ENCODE assay signal across 23 mouse cellular contexts in the genomic region with DNA sequence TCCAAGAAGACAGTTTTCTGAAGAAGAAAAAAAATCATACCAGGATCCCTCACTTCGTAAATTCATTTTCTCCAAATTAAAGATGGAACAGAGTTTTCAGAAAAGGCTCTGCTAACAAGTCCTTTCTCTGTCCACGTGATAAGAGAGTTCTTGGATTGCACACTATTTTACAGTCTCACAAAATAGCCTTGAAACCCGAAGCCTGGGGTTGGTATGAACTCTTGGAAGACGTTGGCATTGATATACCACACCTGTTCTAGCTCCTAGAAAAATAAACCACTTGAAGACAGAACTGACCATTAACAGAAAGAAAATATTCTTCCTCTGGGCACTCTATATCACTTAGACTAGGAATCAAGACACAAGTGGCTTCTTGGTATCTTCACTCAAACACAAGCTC.
"Had no signal": no experiment of that assay in that cellular context is flagged by ENCODE, and none has a peak within 500 bp of the region (broad histone marks: within the 10 kb centered on the region; RNA-seq: fewer than 3 reads in every experiment).

No protein-coding gene starts in this region.

- H3K4me2 ChIP-seq: intestine, embryonic 15.5 days; liver, embryonic 12.5 days; liver, embryonic 15.5 days; lung, embryonic 15.5 days; midbrain, embryonic 11.5 days; neural tube, embryonic 12.5 days; neural tube, embryonic 15.5 days; stomach, embryonic 15.5 days had no signal

- H3K9ac ChIP-seq: intestine, embryonic 15.5 days; limb, embryonic 13.5 days; liver, embryonic 12.5 days; liver, embryonic 15.5 days; lung, embryonic 15.5 days; neural tube, embryonic 12.5 days; neural tube, embryonic 15.5 days; stomach, embryonic 15.5 days had no signal

- H3K27ac ChIP-seq: intestine, embryonic 15.5 days; layer of hippocampus, adult 2 months; limb, embryonic 10.5 days; limb, embryonic 13.5 days; liver, embryonic 12.5 days; liver, embryonic 15.5 days; lung, embryonic 15.5 days; neural tube, embryonic 12.5 days; neural tube, embryonic 15.5 days; stomach, embryonic 15.5 days had no signal

- H3K4me3 ChIP-seq: intestine, embryonic 15.5 days; layer of hippocampus, adult 2 months; limb, embryonic 10.5 days; limb, embryonic 13.5 days; liver, embryonic 12.5 days; liver, embryonic 15.5 days; lung, embryonic 15.5 days; megakaryocyte, embryonic 14.5 days; neural tube, embryonic 12.5 days; neural tube, embryonic 15.5 days; stomach, embryonic 15.5 days had no signal

- H3K9me3 ChIP-seq: intestine, embryonic 15.5 days; limb, embryonic 10.5 days; limb, embryonic 13.5 days; liver, embryonic 12.5 days; liver, embryonic 15.5 days; lung, embryonic 15.5 days; megakaryocyte, embryonic 14.5 days; neural tube, embryonic 12.5 days; neural tube, embryonic 15.5 days; stomach, embryonic 15.5 days had no signal

- H3K4me1 ChIP-seq: intestine, embryonic 15.5 days; limb, embryonic 13.5 days; liver, embryonic 12.5 days; liver, embryonic 15.5 days; megakaryocyte, embryonic 14.5 days; neural tube, embryonic 12.5 days; neural tube, embryonic 15.5 days; stomach, embryonic 15.5 days had no signal

- H3K27me3 ChIP-seq: intestine, embryonic 15.5 days; limb, embryonic 13.5 days; liver, embryonic 12.5 days; liver, embryonic 15.5 days; lung, embryonic 15.5 days; megakaryocyte, embryonic 14.5 days; neural tube, embryonic 12.5 days; neural tube, embryonic 15.5 days; stomach, embryonic 15.5 days had no signal

- ATAC-seq: intestine, embryonic 15.5 days; liver, embryonic 12.5 days had no signal

- DNase-seq: layer of hippocampus, adult 9-11 months; liver; lung, adult 18-20 months; lung, postnatal 10 days; lung, postnatal 36 days; midbrain, embryonic 14.5 days; right cerebral cortex, adult 18-20 months; right cerebral cortex, postnatal 14 days; right cerebral cortex, postnatal 4 days; spleen, adult 18-20 months; thymus, postnatal 25 days had no signal

- H3K36me3 ChIP-seq: intestine, embryonic 15.5 days; limb, embryonic 10.5 days; limb, embryonic 13.5 days; liver, embryonic 12.5 days; liver, embryonic 15.5 days; lung, embryonic 15.5 days; neural tube, embryonic 12.5 days; neural tube, embryonic 15.5 days; stomach, embryonic 15.5 days had no signal
